ENCODE assay signal across 9 mouse cellular contexts in the genomic region with DNA sequence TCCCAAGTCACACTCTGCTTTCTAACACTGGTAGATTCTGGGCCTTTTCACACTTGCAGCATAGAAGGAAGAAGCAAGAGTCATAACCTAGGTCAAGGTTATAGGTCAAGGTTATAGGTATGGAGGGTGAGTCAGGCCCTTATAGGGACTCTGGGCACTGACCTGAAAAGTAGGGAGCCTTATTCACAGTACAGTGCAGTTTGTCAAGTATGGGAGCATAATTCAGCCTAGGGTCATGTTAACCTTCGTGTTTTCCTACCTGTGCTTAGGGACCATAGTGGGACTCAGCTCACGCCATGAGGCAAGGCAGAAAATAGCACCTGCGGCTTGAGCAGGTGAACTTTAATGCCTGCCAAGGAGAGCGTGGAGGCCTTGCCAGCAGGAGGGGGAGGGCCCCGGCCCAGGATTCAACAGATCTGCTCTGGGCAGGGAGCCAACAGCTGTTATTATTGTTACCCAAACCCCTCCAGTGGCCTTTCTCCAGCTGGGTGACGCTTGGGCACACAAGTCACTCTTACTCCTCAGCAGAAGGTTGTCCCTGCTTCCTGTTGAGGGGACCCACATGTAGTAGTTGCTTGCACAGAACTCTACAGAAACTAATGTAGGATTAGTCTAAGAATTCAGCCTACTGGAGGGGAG. TPM values are rescaled to one million over a fixed set of nuclear protein-coding genes. Genes with fewer than 3 reads are reported as not detected.
A peak's percentile ranks its signal among the peaks of the same experiment; 100 is the strongest.
DNase-seq lines count a peak whose midpoint lies in the region; ATAC-seq and TF ChIP-seq lines count a peak whose summit lies in the region.
"Had no signal": no experiment of that assay in that cellular context is flagged by ENCODE, and none has a peak within 500 bp of the region (broad histone marks: within the 10 kb centered on the region; RNA-seq: fewer than 3 reads in every experiment).

No protein-coding gene starts in this region.

- no peaks in the 10 kb centered on the region for H3K9me3 ChIP-seq in embryonic facial prominence, embryonic 11.5 days (replicated peaks; ENCODE audit: control insufficient read depth, low read length)
- no peaks in the 10 kb centered on the region for H3K9me3 ChIP-seq in embryonic facial prominence, embryonic 10.5 days
- no peaks in the 10 kb centered on the region for H3K9me3 ChIP-seq in hindbrain, embryonic 14.5 days (ENCODE audit: control insufficient read depth, low read length)
- no peaks in the 10 kb centered on the region for H3K9me3 ChIP-seq in lung, embryonic 15.5 days
- H3K9me3 ChIP-seq: liver, embryonic 15.5 days had no signal

- no peaks in the 10 kb centered on the region for H3K36me3 ChIP-seq in embryonic facial prominence, embryonic 11.5 days (replicated peaks; ENCODE audit: control insufficient read depth, insufficient read depth, low read depth, low read length)
- no peaks in the 10 kb centered on the region for H3K36me3 ChIP-seq in embryonic facial prominence, embryonic 10.5 days (replicated peaks)
- H3K36me3 ChIP-seq in hindbrain, embryonic 14.5 days (replicated peaks; ENCODE audit: control insufficient read depth, insufficient read depth) = no peaks in the 10 kb centered on the region
- no peaks in the 10 kb centered on the region for H3K36me3 ChIP-seq in lung, embryonic 15.5 days
- H3K36me3 ChIP-seq: liver, embryonic 15.5 days had no signal

- H3K27me3 ChIP-seq in embryonic facial prominence, embryonic 11.5 days (ENCODE audit: control insufficient read depth, insufficient read depth, low read length) = no peaks in the 10 kb centered on the region
- H3K27me3 ChIP-seq in embryonic facial prominence, embryonic 10.5 days (replicated peaks; ENCODE audit: low read depth, poor library complexity, severe bottlenecking) = no peaks in the 10 kb centered on the region
- no peaks in the 10 kb centered on the region for H3K27me3 ChIP-seq in hindbrain, embryonic 14.5 days (ENCODE audit: control insufficient read depth, insufficient read depth, low read length)
- H3K27me3 ChIP-seq in lung, embryonic 15.5 days = no peaks in the 10 kb centered on the region
- no peaks in the 10 kb centered on the region for H3K27me3 ChIP-seq in cerebellum, adult 2 months (ENCODE audit: control insufficient read depth, insufficient read depth, low read length)
- H3K27me3 ChIP-seq: liver, embryonic 15.5 days had no signal

- no peak overlapping the region for H3K9ac ChIP-seq in embryonic facial prominence, embryonic 11.5 days (replicated peaks; ENCODE audit: low read length)
- no peak overlapping the region for H3K9ac ChIP-seq in hindbrain, embryonic 14.5 days
- H3K9ac ChIP-seq in lung, embryonic 15.5 days = no peak overlapping the region
- H3K9ac ChIP-seq: liver, embryonic 15.5 days had no signal

- no peak overlapping the region for H3K4me3 ChIP-seq in embryonic facial prominence, embryonic 11.5 days (ENCODE audit: low read depth, low read length)
- H3K4me3 ChIP-seq in embryonic facial prominence, embryonic 10.5 days = no peak overlapping the region
- H3K4me3 ChIP-seq in hindbrain, embryonic 14.5 days (replicated peaks; ENCODE audit: low read length) = no peak overlapping the region
- H3K4me3 ChIP-seq in lung, embryonic 15.5 days = no peak overlapping the region
- H3K4me3 ChIP-seq in cerebellum, adult 2 months (replicated peaks; ENCODE audit: insufficient read depth, low read depth, low read length) = no peak overlapping the region
- H3K4me3 ChIP-seq: liver, embryonic 15.5 days had no signal

- ATAC-seq in embryonic facial prominence, embryonic 11.5 days (replicated peaks; ENCODE audit: insufficient number of reproducible peaks, low FRiP score, low TSS enrichment, low read depth) = no peak; the same call in 1 of the 2 replicates
- ATAC-seq in hindbrain, embryonic 14.5 days (ENCODE audit: low FRiP score) = peak; percentile 73
- peak; percentile 35; the same call in 1 of the 2 replicates for ATAC-seq in lung, embryonic 15.5 days (ENCODE audit: borderline replicate concordance, extremely low read depth, low FRiP score, low TSS enrichment)

- no peak for TF ChIP-seq POLR2A in cerebellum, adult 2 months (IDR thresholded peaks at IDR 0.05; ENCODE audit: borderline replicate concordance, insufficient read depth, low read length)

- H3K27ac ChIP-seq in embryonic facial prominence, embryonic 11.5 days (replicated peaks; ENCODE audit: low read depth, low read length) = no peak overlapping the region
- no peak overlapping the region for H3K27ac ChIP-seq in embryonic facial prominence, embryonic 10.5 days (replicated peaks)
- H3K27ac ChIP-seq in hindbrain, embryonic 14.5 days = no peak overlapping the region
- no peak overlapping the region for H3K27ac ChIP-seq in lung, embryonic 15.5 days
- no peak overlapping the region for H3K27ac ChIP-seq in cerebellum, adult 2 months (ENCODE audit: insufficient read depth, low read length)
- H3K27ac ChIP-seq: liver, embryonic 15.5 days had no signal

- H3K4me2 ChIP-seq in embryonic facial prominence, embryonic 11.5 days (ENCODE audit: low read depth, low read length) = no peak overlapping the region
- H3K4me2 ChIP-seq in hindbrain, embryonic 14.5 days (replicated peaks) = no peak overlapping the region
- no peak overlapping the region for H3K4me2 ChIP-seq in lung, embryonic 15.5 days
- H3K4me2 ChIP-seq: liver, embryonic 15.5 days had no signal

- WGBS in embryonic facial prominence, embryonic 11.5 days = 46% methylated on average over 6 of the region's 6 CpGs
- 47% methylated on average over 6 of the region's 6 CpGs for WGBS in embryonic facial prominence, embryonic 10.5 days
- WGBS in hindbrain, embryonic 14.5 days = 37% methylated on average over 6 of the region's 6 CpGs
- WGBS in lung, embryonic 15.5 days = 25% methylated on average over 6 of the region's 6 CpGs
- WGBS in cerebellum, adult 2 months = 14% methylated on average over 6 of the region's 6 CpGs

- DNase-seq in embryonic facial prominence, embryonic 11.5 days (ENCODE audit: low spot score) = peak; percentile 5
- DNase-seq in embryonic facial prominence, embryonic 10.5 days (ENCODE audit: low spot score) = no peak
- DNase-seq in adrenal gland, postnatal 14 days = peak; percentile 33
- peak; percentile 29 for DNase-seq in hindbrain, embryonic 14.5 days (ENCODE audit: low spot score)
- peak; percentile 52 for DNase-seq in testis, postnatal 10 days (ENCODE audit: low spot score)
- DNase-seq in cerebellum, adult 2 months = no peak
- no peak for DNase-seq in thymus, postnatal 14 days

- no peak for TF ChIP-seq CTCF in cerebellum, adult 2 months (IDR thresholded peaks at IDR 0.05; ENCODE audit: borderline replicate concordance, insufficient read depth, low read depth, low read length)

- 0 out of 2 replicates have a peak, but pooled peaks cover 2% of the 10 kb centered on the region for H3K4me1 ChIP-seq in embryonic facial prominence, embryonic 11.5 days (ENCODE audit: control insufficient read depth, insufficient read depth, low read length)
- no peaks in the 10 kb centered on the region for H3K4me1 ChIP-seq in embryonic facial prominence, embryonic 10.5 days
- no peaks in the 10 kb centered on the region for H3K4me1 ChIP-seq in hindbrain, embryonic 14.5 days (replicated peaks; ENCODE audit: control insufficient read depth, insufficient read depth, low read length)
- H3K4me1 ChIP-seq in lung, embryonic 15.5 days = no peaks in the 10 kb centered on the region
- H3K4me1 ChIP-seq in cerebellum, adult 2 months (ENCODE audit: control insufficient read depth, insufficient read depth, low read length) = no peaks in the 10 kb centered on the region
- H3K4me1 ChIP-seq: liver, embryonic 15.5 days had no signal

RNA-seq across cellular contexts. Expression of a gene that starts 50.0 kb away (rescaled TPM):
- polyA plus RNA-seq in embryonic facial prominence, embryonic 11.5 days (2014; fragmentation: Nextera tagmentation; extraction: Ambion mirVana) = 7.1 and 8.3 TPM in 2 replicates
- polyA plus RNA-seq in embryonic facial prominence, embryonic 10.5 days (2016; fragmentation: Nextera tagmentation; extraction: Ambion mirVana) = 1.6 and 2.5 TPM in 2 replicates
- total RNA-seq in adrenal gland, postnatal 14 days (2021) = 0.19 and 0.44 TPM in 2 replicates
- polyA plus RNA-seq in hindbrain, embryonic 14.5 days (2014; fragmentation: Nextera tagmentation; extraction: Ambion mirVana) = 0.32 and 0.82 TPM in 2 replicates
- 0.04 TPM in 1 of 2 replicates, not detected in the other for polyA plus RNA-seq in lung, embryonic 15.5 days (2015; fragmentation: Nextera tagmentation; extraction: Ambion mirVana)
- 0.74 and 0.79 TPM in 2 replicates for polyA plus RNA-seq in cerebellum, adult 2 months (2012; rRNA removed)

Comparison
In these comparisons a context has a peak if more than half of its experiments do, and no peak if none do; other contexts are left out.
1. DNase-seq: peak in embryonic facial prominence, embryonic 11.5 days (single experiment), adrenal gland, postnatal 14 days (single experiment), hindbrain, embryonic 14.5 days (single experiment) and testis, postnatal 10 days (single experiment); none in embryonic facial prominence, embryonic 10.5 days (single experiment), cerebellum, adult 2 months (0 of 2) and thymus, postnatal 14 days (single experiment).